Mouse (Mus musculus): ENCODE data around the gene P3h3. TPM values are rescaled to one million over a fixed set of nuclear protein-coding genes. Genes with fewer than 3 reads are reported as not detected.
"Not testable (repeated sequence)": the region's sequence is repeated elsewhere in the genome, so short reads cannot be mapped to it uniquely, and the experiment has no call there.

P3h3 gene
- polyA plus RNA-seq (2017; shearing (Covaris generic)) = not detected

DNA sequence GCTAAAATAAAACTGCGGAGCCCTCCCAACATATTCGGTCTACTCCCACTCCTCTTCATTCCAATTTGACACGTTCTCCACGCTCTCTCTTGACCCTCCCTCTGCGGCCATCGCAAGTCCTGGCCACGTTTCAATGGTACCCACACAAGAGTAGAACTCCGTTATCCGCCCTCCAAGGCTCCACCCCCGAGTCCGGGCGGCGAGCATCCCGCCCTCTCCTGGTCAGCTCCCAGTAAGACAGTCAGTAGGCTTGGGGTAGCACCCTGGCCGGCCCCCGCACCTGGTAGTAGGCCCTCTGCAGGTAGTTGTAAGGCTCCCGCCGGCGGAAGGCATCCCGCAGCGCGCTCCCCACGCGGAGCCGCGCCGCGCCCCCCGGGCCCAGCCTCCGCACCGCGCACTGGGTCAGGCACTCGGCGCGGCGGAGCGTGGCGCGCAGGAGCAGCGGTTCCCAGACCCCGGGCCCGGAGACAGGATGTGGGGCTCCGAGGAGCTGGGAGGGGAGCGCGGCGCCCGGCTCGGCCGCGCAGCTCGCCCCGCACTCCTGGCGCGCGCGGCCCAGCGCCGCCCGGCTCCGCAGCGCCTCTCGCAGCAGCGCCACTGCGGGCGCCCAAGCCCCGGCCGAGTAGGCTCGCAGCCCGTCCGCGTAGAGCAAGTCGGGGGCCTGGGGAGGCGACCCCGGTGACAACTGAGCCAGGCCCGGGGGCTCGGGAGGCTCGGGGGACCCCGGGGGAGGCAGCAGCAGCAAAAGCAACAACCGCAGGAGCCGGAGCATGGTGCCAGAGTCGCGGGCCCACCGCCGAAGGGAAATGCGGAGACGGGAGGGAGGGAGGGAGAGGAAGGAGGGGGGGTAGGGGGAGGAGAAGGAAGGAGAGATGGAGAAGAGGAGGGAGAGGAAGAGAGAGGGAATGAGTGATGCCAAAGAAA, at the start of gene P3h3:
Gene P3h3 (minus strand): TSS at position 837 of the 924 bp plus-strand sequence.
- ATAC-seq = peak; percentile 81

DNA sequence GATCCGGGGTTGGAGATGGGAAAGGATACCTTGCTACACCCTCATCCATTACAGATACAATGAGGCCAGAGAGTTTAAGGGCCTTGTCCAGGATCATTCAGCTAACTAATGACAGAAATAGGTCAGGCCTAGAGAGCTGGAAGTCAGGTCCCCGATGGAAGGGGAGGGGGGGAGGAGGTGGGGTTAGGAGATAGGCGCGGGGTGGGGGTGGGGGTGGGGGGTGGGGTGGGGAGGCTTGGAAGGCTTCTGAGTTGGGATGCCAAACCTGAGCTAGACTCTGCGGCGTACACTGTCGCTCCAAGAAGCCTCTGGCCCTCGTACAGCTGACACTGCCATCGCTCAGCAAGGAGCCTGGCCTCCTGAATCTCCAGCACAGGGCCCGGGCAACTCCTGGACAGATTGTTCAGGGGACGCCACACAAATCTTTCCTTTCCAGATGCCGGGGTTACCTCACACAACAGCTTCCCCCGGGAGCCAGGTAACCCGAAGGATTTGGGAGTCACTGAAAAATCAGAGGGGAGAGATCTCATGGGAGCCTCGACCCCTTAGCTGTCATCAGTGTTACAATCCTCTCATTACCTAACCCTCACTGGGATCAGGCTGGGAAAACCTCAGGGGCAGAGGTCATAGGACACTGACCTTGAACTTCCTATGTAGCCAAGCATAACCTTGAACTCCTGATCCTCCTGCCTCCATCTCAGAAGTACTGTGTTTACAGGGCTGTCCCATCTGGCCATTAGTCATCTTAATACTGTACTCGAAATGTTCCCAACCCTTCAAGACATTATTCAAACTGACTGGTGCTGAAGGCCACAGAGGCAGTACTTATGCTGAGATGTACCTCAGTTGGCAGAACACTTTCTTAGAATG, 47.7 kb upstream of the P3h3 start:
- ATAC-seq = no peak

DNA sequence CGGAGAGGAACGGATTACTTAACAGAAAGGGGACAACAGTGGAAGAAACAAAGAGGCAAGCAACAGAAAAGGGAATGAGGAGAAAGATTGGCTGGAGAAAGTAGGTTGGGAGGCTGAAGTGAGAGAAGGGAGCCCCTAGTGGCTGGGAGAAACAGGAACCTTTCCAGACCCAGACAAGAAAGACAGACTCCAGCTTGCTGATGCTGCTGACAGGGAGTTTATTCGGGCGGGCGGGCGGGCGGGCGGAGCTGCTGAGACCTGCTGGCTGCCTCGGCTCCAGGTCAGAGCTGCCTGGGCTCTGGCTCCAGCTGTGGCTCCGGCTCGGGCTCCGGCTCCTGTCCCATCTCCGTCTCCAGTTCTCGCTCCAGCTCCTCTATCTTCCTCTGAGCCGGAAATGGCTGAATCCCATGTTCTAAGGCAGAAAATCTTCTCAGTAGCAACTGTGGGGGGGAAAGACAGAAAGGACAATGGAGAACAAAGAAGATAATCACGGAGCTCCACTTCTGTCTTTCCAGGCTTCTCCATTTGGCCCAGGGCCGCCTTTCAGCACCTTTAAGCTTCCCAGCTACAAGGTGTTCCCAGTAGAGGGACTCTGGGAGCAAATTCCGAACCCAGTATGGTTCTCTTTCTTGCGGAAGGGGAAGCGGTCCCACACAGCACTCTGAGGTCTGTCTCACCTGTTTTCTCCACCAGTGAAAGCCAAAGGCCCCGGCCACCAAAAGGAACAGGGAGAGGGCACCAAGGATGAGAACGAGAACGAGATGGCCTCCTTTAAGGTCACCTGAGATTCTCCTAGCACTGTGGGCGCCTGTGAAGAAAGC, 46.8 kb upstream of the P3h3 start:
- ATAC-seq = no peak

- peak; percentile 44 for ATAC-seq
These were observed 46.1 kb upstream of the P3h3 start for GRCm38 (mm10) chr6:124903580-124904151.

DNA sequence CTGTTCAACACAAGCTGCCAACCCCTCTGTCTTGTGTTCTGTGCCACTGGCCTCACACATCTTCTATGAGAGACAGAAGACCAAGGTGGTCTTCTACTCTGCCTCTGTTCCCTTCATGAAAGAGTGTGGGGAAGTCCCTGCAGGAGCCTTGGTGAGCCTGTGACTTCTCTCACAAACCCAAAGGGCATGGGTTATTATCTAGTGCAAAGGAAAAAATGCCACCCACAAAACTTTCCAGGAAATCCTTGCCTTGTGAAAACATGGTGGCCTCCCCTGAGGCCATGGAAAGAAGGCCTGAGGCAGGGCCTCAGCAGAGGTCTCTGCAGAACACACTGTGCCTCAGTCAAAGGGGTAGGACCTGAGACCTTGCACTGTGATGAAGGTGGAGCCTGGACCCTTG, 44.3 kb upstream of the P3h3 start:
- ATAC-seq = peak; percentile 12

- peak; percentile 71 for ATAC-seq
These were observed 43.4 kb upstream of the P3h3 start for GRCm38 (mm10) chr6:124900801-124901480.

GRCm38 (mm10) chr6:124900056-124900800, 42.7 kb upstream of the P3h3 start:
- ATAC-seq = peak; percentile 19

- no peak for ATAC-seq
These were observed 40.8 kb upstream of the P3h3 start for GRCm38 (mm10) chr6:124898359-124898758.

- not testable (repeated sequence) for ATAC-seq
These were observed 36.6 kb upstream of the P3h3 start for GRCm38 (mm10) chr6:124894113-124894512.

GRCm38 (mm10) chr6:124890997-124891396, 33.4 kb upstream of the P3h3 start:
- ATAC-seq = no peak

DNA sequence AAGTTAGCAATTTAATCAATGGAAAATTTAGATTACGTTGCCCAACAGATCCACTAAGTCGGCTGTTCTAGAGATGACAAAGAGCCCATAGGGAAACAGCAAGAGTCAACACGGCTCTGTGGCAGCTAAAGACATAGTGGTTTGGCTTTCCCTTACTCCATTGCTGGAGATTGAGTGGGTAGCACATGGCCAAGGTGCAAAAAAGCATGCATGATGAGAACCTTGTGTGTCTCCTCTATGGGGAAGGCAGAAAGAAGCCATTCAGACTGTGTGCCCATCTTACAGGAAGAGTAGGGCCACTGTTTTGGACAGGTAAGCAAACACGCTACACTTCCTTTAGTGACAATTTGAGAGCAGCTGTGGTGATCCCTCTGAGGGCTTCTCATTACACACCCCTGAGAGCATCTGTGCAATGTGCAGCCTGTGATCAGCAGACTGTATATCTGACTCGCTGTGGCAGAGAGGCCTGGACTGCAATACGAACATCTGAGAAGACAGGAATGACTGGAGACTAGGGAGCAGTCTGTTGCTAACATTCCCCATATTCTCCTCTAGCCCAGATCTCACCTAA, 31.1 kb upstream of the P3h3 start:
- no peak for ATAC-seq

DNA sequence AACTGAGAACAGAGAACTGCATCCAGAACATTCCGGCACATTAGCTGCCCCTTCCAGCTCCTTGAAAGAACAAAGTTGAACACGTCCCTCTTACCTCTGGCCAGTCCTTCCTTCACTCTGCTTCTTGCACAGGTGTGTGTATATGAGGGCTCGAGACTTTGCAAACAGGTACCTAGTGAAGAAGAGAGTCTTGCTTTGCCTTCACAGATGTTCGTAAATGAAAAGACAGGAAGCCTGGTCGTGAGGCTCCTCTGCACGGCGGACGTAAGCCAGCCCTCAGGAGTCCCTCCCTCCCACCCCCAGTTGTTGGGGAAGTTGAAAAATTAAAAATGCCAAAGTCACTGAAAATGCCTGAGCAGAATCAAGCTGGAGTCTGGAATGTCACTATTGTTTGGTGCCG, 30.4 kb upstream of the P3h3 start, which contains the start of gene Cd4:
Gene Cd4 (minus strand): TSS at position 236 of the 400 bp plus-strand sequence.
- ATAC-seq = peak; percentile 29

- peak; percentile 22 for ATAC-seq
These were observed 28.4 kb upstream of the P3h3 start for GRCm38 (mm10) chr6:124885956-124886381.

- peak; percentile 91 for ATAC-seq
These were observed 27.4 kb upstream of the P3h3 start for GRCm38 (mm10) chr6:124884714-124885500.

- ATAC-seq = no peak
These were observed 25.8 kb upstream of the P3h3 start for GRCm38 (mm10) chr6:124883351-124883750.

- no peak for ATAC-seq
These were observed 24.3 kb upstream of the P3h3 start for GRCm38 (mm10) chr6:124881821-124882220.

GRCm38 (mm10) chr6:124879390-124879789, 21.8 kb upstream of the P3h3 start:
- ATAC-seq = no peak

GRCm38 (mm10) chr6:124874348-124874747, 16.8 kb upstream of the P3h3 start:
- ATAC-seq = no peak

- ATAC-seq = no peak
These were observed 9.0 kb upstream of the P3h3 start for GRCm38 (mm10) chr6:124866560-124866959.
